19 mouse cellular contexts compared by ENCODE assay signal in the genomic region with DNA sequence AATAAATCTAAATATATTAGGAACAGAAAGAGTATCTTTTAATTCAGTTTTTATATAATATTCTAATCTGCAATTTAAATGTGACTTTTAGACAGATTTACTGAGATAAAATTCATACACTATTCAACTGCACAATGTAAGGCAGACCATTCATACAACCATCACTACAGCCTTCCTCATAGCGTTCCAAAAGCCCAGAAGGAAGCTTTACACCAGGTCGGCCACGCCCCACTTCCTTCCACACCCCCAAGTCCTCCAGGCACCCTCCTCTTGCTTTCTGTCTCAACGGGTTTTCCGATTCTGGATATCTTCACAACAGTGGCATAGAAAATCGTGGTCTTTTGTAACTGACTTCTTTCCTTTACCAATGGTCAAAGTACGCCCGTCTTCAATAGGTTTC. TPM values are rescaled to one million over a fixed set of nuclear protein-coding genes. Genes with fewer than 3 reads are reported as not detected.
A peak's percentile ranks its signal among the peaks of the same experiment; 100 is the strongest.
DNase-seq lines count a peak whose midpoint lies in the region; ATAC-seq and TF ChIP-seq lines count a peak whose summit lies in the region.
"Had no signal": no experiment of that assay in that cellular context is flagged by ENCODE, and none has a peak within 500 bp of the region (broad histone marks: within the 10 kb centered on the region; RNA-seq: fewer than 3 reads in every experiment).

No protein-coding gene starts in this region.

- no peak for DNase-seq in lung, adult 2 months
- no peak for DNase-seq in lung, postnatal 4 days
- DNase-seq in B cell, adult 2 months = no peak
- DNase-seq in spleen, adult 18-20 months = no peak
- DNase-seq: adrenal gland, postnatal 10 days; cerebellum, adult 18-20 months; gastrocnemius, postnatal 25 days; heart, postnatal 10 days; kidney, adult 2 months; kidney, postnatal 4 days had no signal

- no peaks in the 10 kb centered on the region for H3K9me3 ChIP-seq in forebrain, embryonic 16.5 days (ENCODE audit: control insufficient read depth, low read length)
- H3K9me3 ChIP-seq in forebrain, embryonic 15.5 days = no peaks in the 10 kb centered on the region
- H3K9me3 ChIP-seq: heart, embryonic 10.5 days; limb, embryonic 15.5 days; midbrain, embryonic 13.5 days had no signal

- TF ChIP-seq POLR2A in lung, adult 2 months (IDR thresholded peaks at IDR 0.05; ENCODE audit: borderline replicate concordance, extremely low read depth, low read depth, low read length) = no peak

- no peak for TF ChIP-seq CTCF in lung, adult 2 months (IDR thresholded peaks at IDR 0.05; ENCODE audit: insufficient read depth, low read length)

- ATAC-seq in forebrain, embryonic 16.5 days = peak; percentile 25; the same call in 1 of the 2 replicates
- ATAC-seq in forebrain, embryonic 15.5 days (replicated peaks) = no peak
- ATAC-seq in hematopoietic stem cell, adult 5-6 weeks (replicated peaks in 1 of 2; ENCODE audit: insufficient read depth in 1 of 2, low FRiP score in 2 of 2, low TSS enrichment in 1 of 2, low read depth in 1 of 2, poor library complexity in 2 of 2, severe bottlenecking in 2 of 2) = peak; percentile 61 to 75; a peak in 3 of 4 replicates
- peak; percentile 31; the same call in 1 of the 2 replicates for ATAC-seq in neutrophil, adult 5-6 weeks (ENCODE audit: extremely low read depth, insufficient number of reproducible peaks, low FRiP score, poor library complexity, severe bottlenecking)

- WGBS in forebrain, embryonic 16.5 days = 87% methylated on average over 8 of the region's 8 CpGs
- 89% methylated on average over 8 of the region's 8 CpGs for WGBS in forebrain, embryonic 15.5 days
- 60% methylated on average over 8 of the region's 8 CpGs for WGBS in lung, adult 2 months

- H3K4me3 ChIP-seq in forebrain, embryonic 16.5 days (replicated peaks; ENCODE audit: low read length) = no peak overlapping the region
- no peak overlapping the region for H3K4me3 ChIP-seq in forebrain, embryonic 15.5 days
- peak overlapping the region; percentile 28 for H3K4me3 ChIP-seq in lung, adult 2 months (replicated peaks; ENCODE audit: extremely low read depth, low read depth, low read length)
- H3K4me3 ChIP-seq: erythroblast, embryonic 14.5 days; heart, embryonic 10.5 days; limb, embryonic 15.5 days; midbrain, embryonic 13.5 days had no signal

- H3K4me2 ChIP-seq in forebrain, embryonic 16.5 days (ENCODE audit: low read length) = no peak overlapping the region
- no peak overlapping the region for H3K4me2 ChIP-seq in forebrain, embryonic 15.5 days (replicated peaks)
- H3K4me2 ChIP-seq: hindbrain, embryonic 14.5 days; limb, embryonic 15.5 days; midbrain, embryonic 13.5 days had no signal

- no peak overlapping the region for H3K9ac ChIP-seq in forebrain, embryonic 16.5 days (replicated peaks; ENCODE audit: low read depth, low read length)
- H3K9ac ChIP-seq in forebrain, embryonic 15.5 days (replicated peaks) = no peak overlapping the region
- H3K9ac ChIP-seq: hindbrain, embryonic 14.5 days; limb, embryonic 15.5 days; midbrain, embryonic 13.5 days had no signal

- no peaks in the 10 kb centered on the region for H3K36me3 ChIP-seq in forebrain, embryonic 16.5 days (ENCODE audit: control insufficient read depth, insufficient read depth)
- no peaks in the 10 kb centered on the region for H3K36me3 ChIP-seq in forebrain, embryonic 15.5 days
- H3K36me3 ChIP-seq: heart, embryonic 10.5 days; limb, embryonic 15.5 days; midbrain, embryonic 13.5 days had no signal

- peak overlapping the region; percentile 17; the same call in 1 of the 2 replicates for H3K27ac ChIP-seq in forebrain, embryonic 16.5 days (ENCODE audit: low read length)
- no peak overlapping the region for H3K27ac ChIP-seq in forebrain, embryonic 15.5 days (replicated peaks)
- H3K27ac ChIP-seq: heart, embryonic 10.5 days; limb, embryonic 15.5 days had no signal

- H3K4me1 ChIP-seq in forebrain, embryonic 16.5 days (replicated peaks; ENCODE audit: control insufficient read depth, insufficient read depth, low read length) = peaks cover 18% of the 10 kb centered on the region
- H3K4me1 ChIP-seq in forebrain, embryonic 15.5 days = peaks cover 15% of the 10 kb centered on the region
- H3K4me1 ChIP-seq in lung, adult 2 months (ENCODE audit: control insufficient read depth, insufficient read depth, low read length) = no peaks in the 10 kb centered on the region

- H3K27me3 ChIP-seq in forebrain, embryonic 16.5 days (replicated peaks; ENCODE audit: control insufficient read depth, insufficient read depth, low read length) = no peaks in the 10 kb centered on the region
- H3K27me3 ChIP-seq in forebrain, embryonic 15.5 days = no peaks in the 10 kb centered on the region
- H3K27me3 ChIP-seq: limb, embryonic 15.5 days; midbrain, embryonic 13.5 days had no signal

RNA-seq across cellular contexts. Expression of gene Ldlrad3, which starts 39.8 kb away (rescaled TPM):
- polyA plus RNA-seq in forebrain, embryonic 16.5 days (2015; fragmentation: Nextera tagmentation; extraction: Ambion mirVana) = 29.0 and 30.6 TPM in 2 replicates
- polyA plus RNA-seq in forebrain, embryonic 15.5 days (2015; fragmentation: Nextera tagmentation; extraction: Ambion mirVana) = 30.0 and 31.1 TPM in 2 replicates
- 9.0 and 14.6 TPM in 2 replicates for polyA plus RNA-seq in lung, adult 2 months (2012; rRNA removed)
- total RNA-seq in hematopoietic stem cell, adult 5-6 weeks (2017) = 10.2 and 12.9 TPM in 2 replicates
- 5.3 and 5.7 TPM in 2 replicates for total RNA-seq in neutrophil, adult 5-6 weeks (2017)
- polyA plus RNA-seq: erythroblast, embryonic 14.5 days had no signal
